Mouse (Mus musculus) right cerebral cortex, adult 18-20 months (tissue): Measurements from ENCODE around the gene Pold4.

Experiments used
- DNase-seq: peaks from one replicate; pipeline ENCODE4 v3.0.0; 2022; ENCODE audit warnings: mixed read lengths

Gene Pold4

GRCm38 (mm10) chr19:4231253-4232185 is at the start of gene Pold4:
Pold4 (plus strand) TSS chr19:4231899.
- DNase-seq = peak; percentile 98

DNA sequence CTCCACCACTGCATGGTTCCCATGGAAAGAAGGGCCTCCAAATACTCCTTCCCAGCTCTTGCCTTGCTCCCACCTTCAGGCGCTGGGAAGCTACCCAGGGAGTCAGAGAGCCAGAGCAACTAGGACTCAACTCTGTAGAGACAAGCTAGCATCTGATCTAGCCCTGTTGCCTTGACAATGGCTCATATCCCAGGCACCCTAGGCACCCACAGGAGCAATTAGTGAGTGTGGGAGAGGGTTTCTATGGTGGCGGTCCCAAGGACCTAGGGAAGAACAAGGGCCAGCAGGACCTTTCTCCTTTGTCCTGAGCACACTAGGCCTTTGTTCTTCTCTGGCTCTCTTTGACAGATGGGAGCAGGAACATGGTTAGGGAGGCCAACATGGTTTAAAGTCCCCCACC is 48.0 kb upstream of the Pold4 start:
- DNase-seq = no peak

GRCm38 (mm10) chr19:4184976-4185975 is 46.4 kb upstream of the Pold4 start:
- DNase-seq = no peak

DNA sequence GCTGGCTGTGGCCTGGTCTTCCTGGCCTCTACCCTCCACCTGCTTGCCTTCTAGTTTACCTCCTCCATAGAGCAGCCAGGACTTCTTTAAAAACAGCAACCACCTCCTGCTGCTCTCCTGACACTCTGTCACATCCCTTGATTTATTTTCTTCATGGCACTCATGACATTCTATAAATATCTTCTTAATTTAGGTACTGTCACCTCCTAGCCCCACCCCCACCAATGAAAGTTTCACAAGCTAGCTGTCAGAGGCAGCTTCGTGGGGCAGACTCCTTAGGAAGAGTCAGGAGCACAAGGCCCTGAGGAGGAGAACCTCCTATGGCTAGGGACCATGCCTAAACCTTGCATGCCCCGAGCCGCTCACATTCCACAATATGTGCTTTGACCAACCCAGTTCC is 44.4 kb upstream of the Pold4 start:
- DNase-seq = no peak

DNA sequence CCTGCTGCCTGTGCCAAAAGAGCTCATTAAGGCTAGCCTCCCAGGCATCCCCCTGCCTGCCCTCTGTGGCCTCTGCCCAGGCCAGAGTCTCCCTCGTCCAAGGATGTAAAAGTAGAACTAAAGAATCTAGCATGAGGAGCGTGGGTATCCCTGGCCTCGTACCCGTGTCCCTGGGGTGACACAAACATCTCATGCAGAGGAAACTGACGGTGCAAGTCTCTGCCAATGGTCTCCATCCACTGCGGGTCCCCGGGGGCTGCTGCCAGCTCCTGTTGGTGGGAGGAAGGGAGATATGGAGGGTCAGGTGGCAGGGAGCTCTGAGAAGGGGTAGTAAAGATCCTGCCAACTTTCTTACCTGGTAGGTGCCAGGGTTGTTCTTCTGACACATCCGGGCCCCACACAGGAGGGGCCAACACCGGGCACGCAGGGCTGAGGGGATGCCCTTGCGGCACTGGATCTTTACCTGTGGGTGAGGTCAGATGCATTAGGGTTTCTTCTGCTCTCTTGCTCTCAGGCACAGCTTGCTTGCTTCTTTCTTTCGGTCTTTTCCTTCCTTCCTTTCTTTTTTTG is 42.6 kb upstream of the Pold4 start:
- no peak for DNase-seq

DNA sequence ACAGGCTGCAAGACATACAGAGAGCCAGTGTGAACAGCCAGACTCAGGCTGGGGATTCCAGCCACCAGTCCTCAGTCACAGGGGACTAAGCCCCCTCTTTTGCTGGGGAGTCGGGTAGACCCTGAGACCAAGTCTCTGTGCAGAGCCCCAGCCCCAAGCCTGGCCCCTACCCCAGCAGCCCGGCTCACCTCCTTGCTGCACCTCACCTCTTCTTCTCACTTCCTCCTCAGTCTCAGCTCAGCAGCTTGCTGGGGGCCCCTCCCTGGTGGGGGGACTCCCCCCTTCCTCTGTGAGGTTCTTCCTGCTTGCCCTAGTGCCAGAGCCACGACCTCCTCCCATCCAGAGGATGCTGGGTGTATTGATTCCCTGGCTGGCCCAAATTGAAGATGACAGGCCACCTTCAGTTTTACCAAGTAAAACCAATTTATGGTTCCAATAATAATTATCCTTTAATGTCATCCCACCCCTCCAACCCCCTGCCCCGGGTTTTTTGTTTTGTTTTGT is 40.8 kb upstream of the Pold4 start, which contains the start of gene Tbc1d10c:
TSS of gene Tbc1d10c (minus strand) at position 454 of the 504 bp plus-strand sequence.
- DNase-seq = no peak

- DNase-seq = peak; percentile 94
These were observed 40.0 kb upstream of the Pold4 start, which contains the start of gene Ppp1ca for GRCm38 (mm10) chr19:4191528-4192250. Ppp1ca (plus strand) TSS chr19:4192065.

DNA sequence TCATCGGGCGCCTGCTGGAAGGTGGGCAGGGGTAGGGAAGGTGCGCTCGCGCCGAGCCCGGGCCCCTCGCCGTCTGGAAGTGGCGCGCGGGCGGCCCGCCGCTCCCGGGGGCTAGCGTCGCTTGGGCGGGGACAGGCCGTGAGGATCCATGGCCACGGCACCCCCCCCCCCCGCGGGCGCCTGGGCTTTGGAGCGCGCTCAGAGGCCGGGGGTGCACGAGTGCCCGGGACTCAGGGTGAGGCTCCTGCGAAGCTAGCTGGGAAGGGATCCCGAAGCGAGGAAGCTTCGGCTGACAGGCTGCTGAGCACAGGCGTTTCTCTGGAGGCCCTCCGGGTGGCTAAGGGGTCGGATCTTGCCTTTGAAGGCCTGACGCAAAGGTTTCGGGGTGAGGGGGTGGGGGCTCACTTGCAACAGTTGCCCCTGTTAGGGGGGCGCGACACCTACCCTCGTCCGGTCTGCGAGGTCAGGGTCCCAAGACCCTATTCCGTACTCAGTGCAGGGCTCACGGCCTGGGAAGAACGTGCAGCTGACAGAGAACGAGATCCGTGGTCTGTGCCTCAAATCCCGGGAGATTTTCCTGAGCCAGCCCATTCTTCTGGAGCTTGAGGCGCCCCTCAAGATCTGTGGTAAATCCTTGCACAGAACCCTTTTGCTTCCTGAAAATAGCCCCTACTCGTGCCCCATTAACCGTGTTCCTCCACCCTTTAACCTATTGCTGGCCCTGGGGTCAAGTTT is 39.3 kb upstream of the Pold4 start:
- DNase-seq = no peak

DNA sequence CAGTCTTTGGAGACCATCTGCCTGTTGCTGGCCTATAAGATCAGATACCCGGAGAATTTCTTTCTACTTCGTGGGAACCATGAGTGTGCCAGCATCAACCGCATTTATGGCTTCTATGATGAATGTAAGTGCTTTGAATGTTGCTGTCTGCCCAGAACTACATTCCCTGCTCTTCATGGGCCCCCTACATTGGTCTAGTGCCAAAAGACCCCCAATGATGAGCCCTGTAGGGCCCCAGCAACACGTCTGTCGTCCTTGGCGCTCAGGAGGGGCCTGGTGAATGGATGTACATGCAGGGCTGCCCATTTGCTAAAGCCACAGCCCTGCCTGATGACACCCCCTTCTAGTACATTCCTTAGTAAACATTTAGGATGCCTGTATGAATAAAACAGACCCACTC is 38.6 kb upstream of the Pold4 start:
- DNase-seq = no peak

DNA sequence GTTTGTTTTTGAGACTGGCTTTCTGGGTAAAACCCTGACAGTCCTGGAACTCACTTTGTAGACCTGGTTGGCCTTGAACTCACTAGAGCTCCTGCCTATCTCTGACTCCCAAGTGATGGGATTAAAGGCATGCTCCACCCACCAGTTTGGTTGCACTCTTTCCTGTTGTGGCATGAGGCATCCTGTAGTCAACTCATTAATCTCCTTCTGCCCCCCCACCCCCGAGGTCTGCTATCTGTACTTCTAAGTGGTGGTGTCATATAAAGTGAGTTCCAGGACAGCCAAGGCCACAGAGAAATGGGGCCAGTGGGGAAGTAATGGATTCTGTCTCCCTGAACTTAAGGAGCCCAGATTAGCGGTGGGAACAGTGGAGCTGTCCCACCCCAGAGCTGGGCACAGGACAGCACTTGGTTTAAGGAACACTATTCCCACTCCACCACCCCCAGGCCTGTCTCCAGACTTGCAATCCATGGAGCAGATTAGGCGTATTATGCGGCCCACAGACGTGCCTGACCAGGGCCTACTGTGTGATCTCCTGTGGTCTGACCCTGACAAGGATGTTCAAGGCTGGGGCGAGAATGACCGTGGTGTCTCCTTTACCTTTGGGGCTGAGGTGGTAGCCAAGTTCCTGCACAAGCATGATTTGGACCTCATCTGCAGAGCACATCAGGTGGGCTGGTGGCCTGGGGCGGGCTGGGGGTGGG is 37.5 kb upstream of the Pold4 start:
- no peak for DNase-seq

DNA sequence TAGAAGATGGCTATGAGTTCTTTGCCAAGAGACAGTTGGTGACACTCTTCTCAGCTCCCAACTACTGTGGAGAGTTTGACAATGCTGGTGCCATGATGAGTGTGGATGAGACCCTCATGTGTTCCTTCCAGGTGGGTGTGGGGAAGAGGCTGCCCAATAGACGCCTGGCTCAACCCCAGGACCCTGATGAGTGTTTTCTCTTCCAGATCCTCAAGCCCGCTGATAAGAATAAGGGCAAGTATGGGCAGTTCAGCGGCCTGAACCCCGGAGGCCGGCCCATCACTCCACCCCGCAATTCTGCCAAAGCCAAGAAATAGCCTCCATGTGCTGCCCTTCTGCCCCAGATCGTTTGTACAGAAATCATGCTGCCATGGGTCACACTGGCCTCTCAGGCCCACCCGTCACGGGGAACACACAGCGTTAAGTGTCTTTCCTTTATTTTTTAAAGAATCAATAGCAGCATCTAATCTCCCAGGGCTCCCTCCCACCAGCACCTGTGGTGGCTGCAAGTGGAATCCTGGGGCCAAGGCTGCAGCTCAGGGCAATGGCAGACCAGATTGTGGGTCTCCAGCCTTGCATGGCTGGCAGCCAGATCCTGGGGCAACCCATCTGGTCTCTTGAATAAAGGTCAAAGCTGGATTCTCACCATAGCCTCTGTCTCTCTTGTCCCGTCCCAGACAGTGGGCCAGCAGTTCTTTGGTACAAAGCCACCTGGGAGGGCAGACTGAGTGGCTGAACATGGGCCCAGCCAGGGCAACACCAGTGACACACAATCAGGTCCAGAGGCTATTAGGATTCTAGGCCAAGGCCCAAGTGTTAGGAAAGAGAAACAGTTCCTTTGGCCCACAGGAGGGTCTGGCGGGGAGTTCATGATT is 36.7 kb upstream of the Pold4 start:
- DNase-seq = no peak

- DNase-seq = no peak
These were observed 35.7 kb upstream of the Pold4 start for GRCm38 (mm10) chr19:4196048-4196447.

DNA sequence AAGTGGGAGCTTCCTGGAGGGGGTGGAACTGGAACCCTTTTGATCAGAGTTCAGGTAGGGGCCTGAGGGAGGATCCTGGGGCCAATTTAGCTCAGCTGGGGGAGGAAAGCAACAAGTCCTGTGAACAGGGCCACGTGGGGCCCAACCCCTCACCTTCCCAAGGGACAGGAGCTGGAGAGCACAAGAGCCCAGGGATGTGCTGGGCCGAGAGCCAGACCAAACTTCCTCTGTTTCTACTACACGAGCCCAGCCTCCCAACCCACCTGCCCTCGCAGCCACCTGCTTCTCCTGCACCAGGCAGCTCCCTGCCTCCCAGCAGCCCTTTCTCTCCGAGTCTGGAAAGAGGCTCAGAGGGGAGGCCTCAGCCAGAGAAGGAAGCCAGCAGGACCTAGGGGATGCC is 35.2 kb upstream of the Pold4 start:
- DNase-seq = no peak

GRCm38 (mm10) chr19:4197180-4197579 is 34.5 kb upstream of the Pold4 start:
- DNase-seq = no peak

DNA sequence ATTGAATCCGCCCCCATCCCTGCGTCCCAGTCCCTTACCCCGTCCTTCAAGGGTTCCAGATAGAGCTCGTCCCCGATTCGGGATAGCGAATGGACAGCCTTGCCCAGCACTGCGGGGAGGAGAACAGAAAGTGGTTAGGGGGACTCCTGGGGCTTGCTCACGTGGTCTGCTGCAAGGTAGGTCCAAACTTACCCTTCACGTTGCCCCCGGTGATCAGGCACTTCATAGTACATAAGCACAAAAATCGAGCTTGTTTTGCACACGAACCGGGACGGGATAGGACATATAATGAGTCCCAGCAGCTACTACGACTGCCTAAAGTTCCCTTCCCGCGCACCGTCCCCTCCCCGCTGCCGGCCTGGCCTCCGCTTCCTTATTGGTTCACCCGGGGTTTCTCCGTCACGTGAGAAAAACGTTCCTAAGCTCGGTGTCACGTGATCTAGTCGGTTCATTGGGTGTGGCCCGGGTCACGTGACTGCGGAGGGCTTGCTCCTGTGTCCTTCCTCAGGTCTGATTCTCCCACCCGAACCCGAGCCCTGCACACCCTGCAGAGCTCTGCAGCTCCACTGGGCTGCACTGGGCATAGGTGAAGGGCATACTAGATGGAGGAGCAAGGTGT is 30.3 kb upstream of the Pold4 start, which contains the start of gene Rad9a:
TSS of gene Rad9a (minus strand) at position 372 of the 619 bp plus-strand sequence.
- peak; percentile 97 for DNase-seq

- no peak for DNase-seq
These were observed 29.6 kb upstream of the Pold4 start for GRCm38 (mm10) chr19:4202149-4202548.

- DNase-seq = no peak
These were observed 28.6 kb upstream of the Pold4 start for GRCm38 (mm10) chr19:4203148-4203547.

GRCm38 (mm10) chr19:4203604-4204326 is 27.9 kb upstream of the Pold4 start:
- DNase-seq = no peak
